Mouse (Mus musculus): ENCODE results near the gene Leprot.

GRCm38 (mm10) chr4:101647976-101648642, 591 bp downstream of the Leprot start:
- TF ChIP-seq POLR2A (IDR thresholded peaks at IDR 0.05; ENCODE audit: control insufficient read depth, extremely low read depth, insufficient read depth, low read length, poor library complexity), result no peak
- TF ChIP-seq CTCF (IDR thresholded peaks at IDR 0.05; ENCODE audit: borderline replicate concordance, control insufficient read depth, extremely low read depth, insufficient read depth, low read length, poor library complexity), result no peak
